Mouse (Mus musculus) brain, adult 2 months (tissue): ENCODE results near the gene Coq8b.

Source experiments
- DNase-seq: peaks from one replicate; pipeline ENCODE4 v3.0.0; 2011; ENCODE audit warnings: low read depth, low spot score

The Coq8b gene

DNA sequence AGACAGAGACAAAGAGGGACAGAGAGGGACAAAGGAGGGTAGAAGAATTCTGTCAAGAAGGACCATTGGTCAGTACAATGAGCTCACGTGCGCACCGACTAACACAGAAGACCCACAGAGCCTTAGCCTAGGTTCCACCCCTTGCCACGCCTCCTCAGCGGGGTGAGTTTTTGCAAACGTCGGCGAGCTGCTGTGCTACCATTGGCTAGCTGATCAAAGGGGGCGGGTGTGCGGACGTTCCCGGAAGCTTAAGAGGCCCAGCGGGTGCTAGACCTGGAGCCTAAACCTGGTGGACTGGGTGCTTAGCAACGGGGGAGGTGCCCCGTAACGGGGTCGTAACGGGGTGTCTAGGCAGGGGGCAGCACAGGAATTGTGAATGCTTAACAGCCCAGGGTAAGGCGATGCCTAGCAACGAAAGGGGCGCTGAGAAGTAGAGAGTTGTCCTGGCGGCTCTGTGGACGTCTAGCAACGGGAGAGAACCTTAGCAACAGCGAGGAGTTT, at the start of gene Coq8b:
Gene Coq8b (plus strand): TSS at position 243 of the 501 bp plus-strand sequence.
- DNase-seq: peak; percentile 98

DNA sequence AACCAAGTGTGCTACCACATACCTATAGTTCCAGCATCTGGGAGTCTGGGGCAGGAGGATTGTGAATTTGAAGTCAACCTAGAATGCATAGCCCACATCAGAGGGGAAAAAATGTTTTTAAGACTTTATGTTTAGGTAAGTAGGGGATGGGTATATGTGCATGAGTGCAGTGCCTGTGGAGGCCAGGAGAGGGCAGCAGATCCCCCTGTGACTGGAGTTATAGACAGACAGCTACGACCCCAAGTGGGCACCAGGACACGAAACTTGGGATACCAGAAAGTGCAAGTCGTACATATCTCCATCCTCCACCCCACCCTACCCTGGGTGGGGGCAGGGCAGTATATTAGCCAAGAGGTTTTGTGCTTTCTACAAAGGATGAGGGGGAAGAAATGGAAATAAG, 47.9 kb upstream of the Coq8b start:
- peak; percentile 34 for DNase-seq

DNA sequence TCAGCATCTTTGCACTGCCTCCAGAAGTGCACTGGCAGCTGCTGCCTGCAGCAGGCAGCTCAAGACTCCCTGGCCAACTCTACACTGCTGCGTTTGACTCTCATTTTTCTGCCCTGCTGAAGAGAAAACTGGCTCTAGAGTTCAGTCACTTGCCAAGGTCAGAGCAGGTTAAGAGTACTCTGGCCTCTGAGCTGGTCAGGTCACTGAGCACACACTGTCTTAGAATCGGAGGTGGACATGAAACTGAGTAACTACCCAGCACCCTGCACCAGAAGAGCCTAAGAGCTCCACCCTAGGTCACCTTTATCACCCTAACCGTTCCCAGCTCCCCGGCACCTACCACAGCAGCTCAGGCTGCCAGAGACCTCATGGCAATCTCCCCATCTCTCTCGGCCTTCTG, 46.8 kb upstream of the Coq8b start:
- DNase-seq: no peak

DNA sequence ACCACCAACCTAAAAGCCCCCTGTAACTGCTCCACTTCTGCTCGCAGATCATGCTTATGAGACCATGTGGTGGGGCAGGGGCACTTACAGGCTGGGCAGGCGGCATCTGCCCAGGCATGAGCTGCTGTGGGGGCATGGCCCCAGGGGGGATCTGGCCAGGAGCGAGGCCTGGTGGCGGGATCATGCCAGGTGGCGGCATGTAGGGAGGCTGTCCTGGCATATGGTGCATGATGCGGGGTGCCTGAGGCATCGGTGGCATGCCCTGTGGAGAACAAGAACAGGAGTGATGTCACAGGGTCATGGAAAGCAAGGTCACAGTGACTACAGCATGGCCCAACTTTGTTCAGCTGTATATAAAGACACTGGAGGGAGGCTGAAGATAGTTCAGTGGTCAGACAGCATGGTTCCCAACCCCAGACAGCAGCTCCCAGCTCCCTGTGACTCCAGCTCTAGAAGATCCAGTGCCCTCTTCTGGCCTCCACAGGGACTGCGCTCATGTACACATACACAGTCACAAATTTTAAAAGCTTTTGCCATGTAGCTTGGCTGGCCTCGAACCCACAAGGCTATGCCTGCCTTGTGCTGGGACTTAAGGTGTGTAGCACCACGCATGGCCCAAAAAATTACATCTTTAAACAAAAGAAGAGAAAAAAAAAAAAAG, 43.4 kb upstream of the Coq8b start:
- DNase-seq: no peak

DNA sequence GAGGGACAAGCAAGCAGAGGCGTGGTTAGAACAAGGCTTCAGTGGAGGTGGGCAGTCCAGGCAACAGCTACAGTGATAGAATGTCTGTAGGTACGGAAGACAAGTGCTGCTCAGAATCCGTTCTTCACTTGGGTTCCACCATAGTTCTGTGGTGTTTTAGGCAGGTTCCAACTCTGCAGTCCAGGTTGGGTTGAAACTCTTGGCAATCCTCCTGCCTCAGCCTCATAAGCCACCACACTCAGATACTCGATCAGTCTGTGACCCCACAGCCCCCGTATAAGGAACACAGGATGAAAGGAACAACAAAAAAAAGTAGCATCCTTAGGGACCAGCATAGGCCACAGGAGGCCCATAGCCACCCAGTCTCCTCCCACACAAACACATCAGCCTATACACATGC, 40.4 kb upstream of the Coq8b start:
- DNase-seq: no peak

DNA sequence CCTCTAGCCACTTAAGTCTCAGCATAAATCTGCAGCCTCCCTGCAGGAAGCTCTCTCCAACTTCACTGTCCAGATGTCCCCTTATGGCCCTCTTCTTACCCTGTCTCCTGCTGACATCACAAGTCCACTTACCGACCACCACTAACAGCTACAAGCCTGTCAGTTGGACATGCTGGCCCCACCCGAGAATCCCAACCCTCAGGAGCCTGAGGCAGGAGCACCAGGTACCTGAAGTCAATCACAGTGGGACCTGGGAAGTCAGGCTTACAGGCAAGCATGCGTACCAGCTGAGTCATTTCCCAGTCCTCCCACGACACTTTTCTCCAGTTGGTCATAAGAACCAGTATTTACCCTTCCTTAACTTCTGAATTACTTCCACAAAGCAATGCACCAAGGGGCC, 39.1 kb upstream of the Coq8b start:
- peak; percentile 31 for DNase-seq

DNA sequence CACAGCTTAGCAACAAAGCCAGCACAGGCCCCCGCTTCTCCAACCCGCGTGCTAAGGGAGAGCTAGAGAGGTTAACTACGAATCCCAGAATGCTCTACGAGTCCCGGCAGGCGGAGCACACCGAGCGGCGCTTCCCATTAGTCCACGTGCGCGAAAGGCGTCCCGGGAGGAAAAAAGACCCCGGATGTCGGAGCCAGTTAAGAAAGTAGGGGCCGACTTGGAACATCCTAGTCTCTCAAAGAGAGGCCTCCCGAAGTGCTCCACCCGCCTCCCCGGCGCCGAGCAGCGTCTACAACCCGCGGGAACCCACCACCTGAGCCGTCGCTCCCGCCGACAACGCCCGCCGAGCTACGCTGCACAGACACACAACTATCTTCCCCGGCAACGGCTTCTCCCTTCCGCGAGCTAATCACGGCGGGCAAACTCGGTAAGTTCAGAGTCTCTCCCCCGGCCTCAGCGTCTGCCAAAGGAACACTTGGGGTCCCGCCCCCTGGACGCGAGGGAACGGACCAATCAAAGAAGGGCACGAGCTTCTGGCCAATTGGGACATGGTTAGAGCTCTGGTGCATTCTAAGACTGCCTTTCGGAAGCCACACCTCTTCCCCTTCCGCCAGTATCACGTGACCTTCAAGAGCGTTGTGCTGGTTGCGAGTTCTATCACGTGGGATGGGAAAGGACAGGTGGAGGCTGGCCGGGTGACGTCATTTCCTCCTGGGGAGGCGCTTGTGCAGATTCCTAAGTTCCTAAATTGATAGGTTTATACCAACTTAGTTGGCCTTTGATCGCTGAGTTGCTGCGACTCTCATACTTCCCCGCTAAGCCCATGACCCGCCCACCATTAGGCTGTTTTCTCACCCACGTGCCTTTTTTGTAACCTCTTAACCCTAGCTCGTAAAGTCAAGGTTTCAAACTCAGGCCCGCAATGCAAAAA, 36.9 kb upstream of the Coq8b start, which contains the start of the genes BC024978 and Snrpa:
Gene BC024978 (plus strand): TSS at position 101 of the 931 bp plus-strand sequence.
Gene Snrpa (minus strand): TSS at position 591 of the 931 bp plus-strand sequence.
- peak; percentile 100 for DNase-seq

DNA sequence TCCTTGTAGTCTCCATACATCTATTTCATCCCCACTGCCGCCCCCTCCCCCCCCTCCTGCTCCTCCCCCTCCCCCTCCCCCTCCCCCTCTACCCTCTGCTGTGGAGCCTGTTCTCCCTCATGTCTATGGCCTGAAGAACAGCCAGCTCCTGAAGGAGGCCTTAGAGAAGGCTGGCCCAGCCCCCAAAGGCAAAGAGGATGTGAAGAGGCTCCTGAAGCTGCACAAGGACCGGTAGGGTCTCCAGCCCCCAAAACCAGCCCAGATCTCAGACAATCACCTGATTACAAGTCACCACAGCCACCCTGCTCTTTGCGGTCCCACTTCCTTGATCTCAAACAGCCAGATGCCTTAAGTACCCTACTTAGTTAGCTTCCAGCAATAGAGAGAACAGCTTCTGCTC, 35.7 kb upstream of the Coq8b start:
- DNase-seq: no peak

DNA sequence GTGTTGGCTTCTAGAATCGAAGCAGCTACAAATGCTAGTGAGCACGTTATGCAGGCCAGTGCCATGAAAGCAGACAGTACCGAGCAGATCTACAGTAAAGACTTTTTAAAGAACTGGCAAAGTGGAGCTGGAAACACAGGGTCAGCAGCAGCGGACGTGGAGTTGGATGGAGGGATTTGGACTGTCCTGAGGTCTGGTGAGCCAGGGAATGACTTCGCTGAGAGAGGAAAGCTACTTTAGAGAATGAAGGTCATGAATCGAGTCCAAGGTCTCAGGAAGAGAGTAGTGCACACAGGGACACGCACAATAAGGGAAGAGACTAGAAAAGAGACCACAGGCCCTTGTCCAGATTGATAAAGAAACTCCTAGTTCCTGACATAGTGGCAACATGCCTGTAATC, 35.2 kb upstream of the Coq8b start:
- no peak for DNase-seq

DNA sequence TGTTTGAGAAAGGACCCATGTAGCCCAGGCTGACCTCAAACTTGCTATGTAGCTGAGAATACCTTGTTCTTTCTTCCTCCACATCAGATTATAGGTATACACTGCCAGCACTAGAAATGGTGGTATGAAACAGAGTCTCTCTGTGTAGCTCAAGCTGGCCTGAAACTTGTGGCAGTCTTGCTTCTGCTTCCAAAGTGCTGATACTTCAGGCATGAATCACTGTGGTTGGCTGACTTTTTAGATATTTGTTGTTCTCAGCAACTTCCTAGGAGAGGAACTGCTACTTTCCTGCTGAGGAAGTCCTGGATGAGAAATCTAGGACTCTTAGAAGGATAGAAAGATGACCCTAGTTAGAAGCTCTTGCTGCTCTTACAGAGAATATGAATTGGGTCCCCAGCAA, 34.5 kb upstream of the Coq8b start:
- DNase-seq: no peak

DNA sequence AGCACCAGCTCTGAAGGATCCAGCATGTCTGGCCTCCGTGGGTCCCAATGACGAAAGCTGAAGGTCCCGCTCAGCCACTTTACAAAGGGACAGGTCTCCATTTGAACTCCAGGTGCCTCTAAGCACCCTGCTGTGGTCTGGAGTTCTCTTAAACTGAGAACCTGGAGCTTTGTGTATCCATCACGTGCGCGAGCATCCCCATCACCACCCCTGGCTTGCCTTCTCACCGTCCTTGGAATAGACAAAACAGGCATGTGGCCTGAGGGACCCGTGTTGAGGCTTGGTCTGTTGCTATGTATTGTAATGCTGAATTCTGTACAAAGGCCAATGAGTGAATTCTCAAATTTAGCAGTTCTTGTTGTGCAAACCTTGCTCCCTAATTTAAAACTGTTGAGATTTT, 34.0 kb upstream of the Coq8b start:
- no peak for DNase-seq

DNA sequence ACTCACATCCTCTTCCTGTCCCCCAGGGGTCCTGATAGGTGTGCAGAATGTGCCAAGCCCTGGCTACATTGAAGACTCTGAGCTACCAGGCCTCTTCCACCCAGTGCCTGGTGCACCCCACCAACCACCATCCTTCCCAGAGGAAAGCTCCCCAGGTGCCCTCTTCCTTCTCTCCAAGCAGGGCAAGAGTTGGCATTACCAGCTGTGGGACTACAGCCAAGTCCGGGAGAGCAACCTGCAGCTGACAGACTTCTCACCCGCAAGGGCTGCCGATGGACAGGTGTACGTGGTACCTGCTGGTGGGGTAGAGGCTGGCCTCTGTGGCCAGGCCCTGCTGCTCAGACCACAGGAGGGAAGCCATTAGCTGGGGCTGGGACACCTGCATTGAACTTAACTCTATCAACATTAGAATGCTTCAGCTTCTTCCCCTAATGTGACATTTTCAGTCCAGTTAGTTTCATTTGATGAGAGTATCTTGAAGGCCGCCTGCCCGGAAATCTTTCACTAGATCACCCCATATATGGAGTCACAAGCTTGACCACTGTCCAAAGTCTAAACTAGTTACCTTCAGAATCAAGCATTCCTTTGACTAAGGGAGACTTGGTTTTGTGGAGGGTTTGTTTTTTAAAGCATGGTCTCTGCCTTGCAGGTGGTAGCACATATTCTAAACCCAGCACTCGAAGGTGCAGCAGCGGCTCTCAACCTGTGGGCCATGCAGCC, 28.9 kb upstream of the Coq8b start:
- DNase-seq: peak; percentile 39

DNA sequence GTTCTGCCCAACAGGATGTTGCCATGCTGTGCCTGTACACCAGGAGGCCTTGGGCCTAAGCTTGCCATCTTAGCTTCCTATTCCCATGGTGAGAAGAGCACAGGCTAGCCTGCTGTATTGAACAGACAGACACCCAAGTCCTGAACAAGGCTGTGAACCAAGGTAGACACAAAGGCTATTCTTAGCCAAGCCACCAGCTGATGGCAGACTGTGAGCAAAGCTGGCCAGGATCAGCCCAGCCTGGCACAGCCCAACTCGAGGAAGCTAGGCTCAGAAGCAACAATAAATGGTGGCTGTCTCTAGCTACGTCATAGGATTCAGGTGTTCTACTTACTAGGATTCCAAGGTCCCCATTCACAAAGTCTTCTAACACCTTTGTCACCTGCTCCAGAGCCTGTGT, 20.2 kb upstream of the Coq8b start:
- DNase-seq: no peak

DNA sequence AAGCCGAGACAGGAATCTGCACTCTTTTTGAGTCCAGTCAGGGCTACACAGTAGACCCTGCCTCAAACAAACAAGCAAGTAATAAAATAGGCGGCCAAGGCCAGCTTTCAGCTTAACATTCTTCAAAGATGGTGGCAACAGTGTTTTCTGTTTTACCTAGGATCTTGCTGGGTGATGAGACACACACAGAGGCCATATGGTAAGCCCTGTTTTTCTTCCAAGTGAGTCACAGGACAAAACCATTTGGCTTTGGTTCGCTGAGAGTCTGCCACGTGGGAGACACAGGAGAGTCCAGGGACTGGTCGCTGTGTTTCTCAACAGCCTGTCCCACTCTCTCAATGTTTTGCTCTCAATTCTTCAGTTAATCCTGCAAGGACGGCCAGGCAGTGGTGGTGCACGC, 14.2 kb upstream of the Coq8b start:
- peak; percentile 94 for DNase-seq

DNA sequence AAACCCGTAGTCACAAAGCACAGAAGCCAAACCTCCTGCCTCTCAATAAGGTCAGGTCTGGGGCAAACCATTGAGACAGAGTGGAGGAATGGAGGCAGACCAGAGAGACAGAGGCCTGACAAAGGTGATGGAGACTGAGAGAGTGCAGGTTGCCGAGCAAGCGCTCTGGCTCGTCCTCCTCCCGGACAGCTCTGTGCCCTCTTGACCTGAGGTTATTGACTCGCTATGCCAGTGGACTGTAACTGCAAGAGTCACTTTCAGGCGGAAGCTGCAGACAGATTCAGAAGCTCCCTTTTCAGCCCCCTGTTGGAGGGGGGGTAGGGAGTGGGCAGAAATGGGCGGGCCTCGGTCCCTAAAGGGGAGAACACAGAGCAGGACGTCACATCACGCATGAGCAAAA, 12.9 kb upstream of the Coq8b start:
- DNase-seq: no peak

DNA sequence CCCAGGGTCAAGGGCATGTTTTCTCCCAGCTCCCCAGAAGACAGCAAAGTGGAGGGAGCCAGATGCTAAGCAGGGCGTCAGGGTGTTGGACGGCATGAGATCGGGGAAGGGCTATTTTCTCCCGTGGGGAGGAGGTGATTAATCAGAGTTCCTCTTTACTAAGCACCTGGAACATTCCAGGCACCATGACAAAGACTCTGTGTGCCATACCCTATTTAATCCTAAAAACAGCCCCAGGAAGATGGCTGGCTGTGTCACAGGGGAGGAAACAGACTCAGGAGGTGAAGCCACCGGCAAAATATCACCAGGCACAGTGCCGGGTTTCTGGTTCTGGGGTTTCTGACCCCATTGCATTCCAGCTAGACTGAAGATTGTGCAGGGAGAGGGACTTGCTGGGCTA, 10.9 kb upstream of the Coq8b start:
- no peak for DNase-seq

DNA sequence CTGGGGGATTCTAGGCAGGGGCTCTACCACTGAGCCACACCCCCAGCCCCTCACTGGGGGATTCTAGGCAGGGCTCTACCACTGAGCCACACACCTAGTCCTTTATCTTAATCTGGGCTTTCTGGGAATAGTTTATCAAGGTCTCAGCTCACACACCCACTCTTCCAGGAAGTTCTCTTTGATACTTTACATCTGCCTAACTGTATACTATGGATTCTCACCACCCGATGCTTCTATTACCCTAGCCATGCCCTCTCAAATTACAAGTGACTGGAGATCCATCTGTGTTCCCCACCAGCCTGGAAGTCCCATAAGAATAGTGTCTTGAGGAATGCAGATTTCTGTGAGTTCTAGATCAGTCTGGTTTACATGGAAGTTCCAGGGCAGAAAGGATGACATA, 10.3 kb upstream of the Coq8b start:
- no peak for DNase-seq

DNA sequence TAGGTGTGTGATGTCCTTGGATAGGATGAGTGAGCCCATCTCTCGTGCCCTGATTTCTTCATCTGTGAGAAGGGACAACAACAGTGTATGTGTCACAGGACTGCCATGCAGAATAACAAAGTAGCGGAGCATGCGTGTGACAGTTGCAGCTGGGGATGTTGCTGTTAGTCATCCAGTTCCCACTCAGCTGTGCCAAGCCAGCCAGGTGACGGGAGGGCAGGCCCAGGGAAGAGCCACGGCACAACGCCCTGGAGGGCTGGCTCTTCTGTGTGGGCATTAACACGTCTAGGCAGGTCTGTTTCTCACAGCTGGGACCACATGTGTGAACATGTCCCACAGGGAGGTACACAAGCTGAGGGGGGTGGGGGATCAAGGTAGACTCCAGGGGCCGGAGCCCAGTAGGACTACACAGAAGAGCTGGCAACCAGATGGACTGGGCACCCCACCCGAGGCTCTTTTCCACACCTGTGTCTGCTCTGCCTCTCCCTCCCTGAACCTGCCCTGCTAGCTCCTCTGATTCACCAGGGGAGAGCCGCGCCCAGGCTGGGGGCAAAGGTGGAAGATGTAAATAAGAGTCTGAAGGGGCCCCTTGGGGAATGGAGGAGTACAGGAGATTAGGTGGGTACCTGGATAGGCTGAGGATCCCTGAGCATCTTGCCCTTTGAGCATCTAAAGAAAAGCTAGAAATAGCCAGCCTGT, 7.8 kb upstream of the Coq8b start:
- peak; percentile 84 for DNase-seq

DNA sequence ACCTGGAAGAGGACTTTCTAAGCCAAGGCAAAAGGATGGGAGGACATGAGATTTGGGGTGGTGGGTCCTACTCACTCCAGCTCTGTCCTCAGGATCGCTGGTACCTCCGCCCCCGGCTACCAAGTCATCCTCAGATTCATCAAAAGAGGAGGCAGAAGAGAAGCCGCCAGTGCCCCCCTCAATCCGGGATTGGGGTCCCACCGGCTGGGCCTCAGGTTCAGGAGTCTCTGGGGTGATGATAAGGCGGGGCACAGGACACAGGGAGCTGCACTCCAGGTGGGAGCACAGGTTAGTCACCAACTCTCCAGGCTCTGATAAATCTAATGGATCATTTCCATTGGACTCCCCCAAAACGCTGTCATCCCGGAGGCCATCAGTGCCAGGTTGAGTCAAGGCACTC, 5.5 kb upstream of the Coq8b start:
- no peak for DNase-seq

DNA sequence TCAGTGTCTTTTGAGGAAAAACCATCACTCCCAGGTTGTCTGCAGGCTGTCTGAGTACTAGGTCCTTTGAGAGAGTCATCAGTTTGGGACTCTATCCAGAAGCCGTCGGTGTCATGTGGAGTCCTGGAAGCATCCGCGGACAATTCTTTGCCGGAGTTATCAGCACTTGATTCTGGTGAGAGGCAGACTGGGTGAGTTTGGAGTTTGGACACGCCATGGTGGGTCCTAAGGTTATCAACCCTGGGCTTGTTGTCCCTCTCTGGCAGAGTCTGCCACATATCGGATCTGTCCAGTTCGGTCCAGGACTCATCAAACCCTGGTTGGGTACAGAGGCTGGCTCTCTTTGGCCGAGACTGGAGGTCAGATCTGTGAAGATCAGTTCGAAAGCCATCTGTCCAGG, 5.1 kb upstream of the Coq8b start:
- DNase-seq: peak; percentile 69

DNA sequence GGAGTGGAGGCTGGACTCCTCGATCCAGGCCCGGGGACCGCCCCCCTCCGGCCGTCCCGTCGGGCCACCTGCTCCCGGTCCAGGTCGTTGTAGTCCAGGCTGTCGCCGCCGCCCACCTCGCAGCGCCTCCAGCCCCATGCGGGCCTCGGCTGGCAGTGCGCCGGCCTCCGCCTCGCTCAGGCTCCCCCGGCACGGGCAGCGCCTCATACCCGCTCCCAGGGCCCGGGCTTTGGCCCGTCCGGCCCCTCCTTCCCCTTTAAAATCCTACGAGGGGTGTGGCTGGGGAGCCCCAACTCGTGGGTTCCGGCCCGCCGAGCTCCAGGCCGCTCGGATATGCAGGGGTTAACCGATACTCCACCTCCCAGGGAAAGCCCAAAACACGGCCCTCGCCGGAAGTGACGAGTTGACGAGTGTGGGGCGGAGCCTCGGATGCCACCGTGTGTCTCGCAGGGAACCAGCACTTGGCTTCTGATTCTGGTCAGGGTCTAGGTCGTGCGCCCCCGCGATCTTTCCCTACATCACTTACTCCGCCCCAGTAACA, 4.5 kb upstream of the Coq8b start, which contains the start of gene Itpkc:
Gene Itpkc (minus strand): TSS at position 381 of the 541 bp plus-strand sequence.
- DNase-seq: peak; percentile 98
